Mouse (Mus musculus) heart, adult 9 months (tissue): ENCODE data around the gene Zscan20.

ENCODE experiments used
- DNase-seq, 2 experiments: peaks; one replicate each; pipeline ENCODE4 v3.0.0; 2022; ENCODE audit warnings: low spot score in 2 of 2

Zscan20 gene

DNA sequence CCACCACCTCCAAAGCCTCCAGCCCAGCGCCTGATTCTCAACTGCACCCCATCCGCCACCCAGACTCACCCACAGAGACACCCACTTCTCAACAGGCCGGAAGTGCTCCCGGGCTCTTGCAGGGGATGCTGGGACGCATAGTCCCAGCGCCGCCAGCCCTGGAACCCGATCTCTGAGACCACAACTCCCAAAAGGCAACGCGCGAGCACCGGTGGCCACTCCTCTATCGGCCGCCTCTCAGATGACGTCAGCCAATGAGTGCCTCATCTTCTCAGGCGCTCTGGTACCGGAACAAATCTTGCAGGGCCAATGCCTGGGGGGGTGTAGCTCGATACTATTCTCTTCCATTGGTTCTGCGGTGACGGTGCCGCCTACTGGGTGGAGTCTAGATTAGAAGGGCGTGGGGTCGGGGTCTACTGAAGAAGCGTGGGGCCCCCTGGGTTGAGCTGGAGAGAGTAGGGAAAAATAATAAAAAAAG, at the start of gene Zscan20:
Zscan20 (minus strand) TSS at position 174 of the 478 bp plus-strand sequence.
- peak; percentile 97 to 98 for DNase-seq

DNA sequence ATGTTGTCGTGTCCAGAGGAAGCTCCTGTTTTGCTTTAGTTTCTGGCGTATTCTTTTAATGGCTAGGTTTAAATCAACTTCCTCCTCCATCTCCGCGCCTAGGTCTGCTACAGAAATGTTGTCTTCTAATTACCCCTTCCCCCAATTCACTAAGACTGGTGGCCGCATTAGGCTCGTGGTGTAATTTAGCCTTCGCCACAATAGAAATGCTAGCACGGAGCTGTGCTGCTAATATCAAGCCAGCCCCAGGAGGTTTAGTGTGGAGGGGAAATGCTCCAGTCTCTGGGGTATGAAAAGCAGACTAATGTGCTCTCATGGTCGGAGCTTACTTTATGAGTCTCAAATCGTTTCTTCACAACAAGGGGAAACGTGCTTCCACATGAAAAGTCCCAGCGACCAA, 45.5 kb upstream of the Zscan20 start:
- DNase-seq, result no peak

GRCm38 (mm10) chr4:128654505-128655381, 44.8 kb upstream of the Zscan20 start, which contains the start of gene Phc2:
Gene Phc2 (plus strand): TSS chr4:128654702.
- peak; percentile 86 to 90 for DNase-seq

- no peak for DNase-seq
Observed at GRCm38 (mm10) chr4:128652584-128653298, 42.8 kb upstream of the Zscan20 start.

DNA sequence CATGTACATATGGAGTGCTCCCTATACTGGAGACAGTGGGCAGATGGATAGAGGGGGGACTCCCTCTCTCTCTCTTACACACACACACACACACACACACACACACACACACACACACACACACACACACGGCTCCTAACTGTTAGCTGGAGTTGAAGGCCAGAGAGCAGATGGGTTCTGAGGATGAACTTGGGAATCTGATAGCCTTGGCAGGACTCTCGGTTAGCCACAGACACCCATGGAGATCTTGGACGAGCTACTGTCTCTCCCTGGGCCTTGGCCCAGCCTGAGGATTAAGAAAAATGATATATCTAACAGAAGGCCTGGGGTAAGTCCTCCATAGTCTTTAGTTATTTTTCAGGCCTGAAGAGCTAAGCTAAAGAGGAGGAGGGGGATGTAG, 41.6 kb upstream of the Zscan20 start:
- no peak for DNase-seq

GRCm38 (mm10) chr4:128648567-128649255, 38.8 kb upstream of the Zscan20 start:
- no peak for DNase-seq

DNA sequence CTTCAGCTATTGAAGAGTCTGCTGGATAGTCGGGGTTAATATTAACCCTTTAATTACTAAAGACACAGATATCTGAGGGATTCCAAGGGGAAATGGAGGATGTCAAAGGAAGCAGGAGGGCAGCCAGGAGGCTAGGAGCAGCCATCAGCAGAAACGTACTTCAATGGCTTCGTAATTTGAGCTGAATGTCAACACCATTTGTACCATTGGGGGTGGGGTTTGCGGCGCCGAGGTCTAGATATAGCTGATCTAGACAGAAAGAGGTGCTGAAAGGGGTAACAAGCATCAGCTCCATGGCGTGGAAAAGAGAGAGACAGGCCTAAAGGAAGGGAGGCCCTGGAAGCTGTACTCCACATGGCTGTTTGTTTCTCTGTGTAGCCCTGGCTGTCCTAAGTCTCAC, 36.9 kb upstream of the Zscan20 start:
- DNase-seq, result no peak

DNA sequence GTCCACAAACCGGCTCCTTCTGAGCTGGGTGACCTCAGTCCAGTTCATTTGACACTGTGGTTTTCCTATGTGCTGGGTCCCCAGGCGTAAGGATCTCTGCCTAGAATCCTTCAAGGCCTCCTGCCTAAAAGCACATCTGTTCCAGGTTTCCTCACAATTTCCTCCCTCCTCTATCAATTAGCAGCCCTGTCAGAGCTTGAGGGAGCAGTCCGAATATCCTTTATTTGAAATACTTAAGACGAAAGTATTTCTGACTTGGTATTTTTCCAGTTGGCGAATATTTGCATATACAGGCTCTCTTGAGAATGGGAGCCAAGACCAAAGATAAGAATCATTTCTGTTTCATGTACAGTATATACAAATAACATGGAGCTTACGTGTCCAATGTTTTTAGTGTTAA, 36.0 kb upstream of the Zscan20 start:
- no peak for DNase-seq

- no peak for DNase-seq
Observed at GRCm38 (mm10) chr4:128641766-128642717, 32.1 kb upstream of the Zscan20 start.

DNA sequence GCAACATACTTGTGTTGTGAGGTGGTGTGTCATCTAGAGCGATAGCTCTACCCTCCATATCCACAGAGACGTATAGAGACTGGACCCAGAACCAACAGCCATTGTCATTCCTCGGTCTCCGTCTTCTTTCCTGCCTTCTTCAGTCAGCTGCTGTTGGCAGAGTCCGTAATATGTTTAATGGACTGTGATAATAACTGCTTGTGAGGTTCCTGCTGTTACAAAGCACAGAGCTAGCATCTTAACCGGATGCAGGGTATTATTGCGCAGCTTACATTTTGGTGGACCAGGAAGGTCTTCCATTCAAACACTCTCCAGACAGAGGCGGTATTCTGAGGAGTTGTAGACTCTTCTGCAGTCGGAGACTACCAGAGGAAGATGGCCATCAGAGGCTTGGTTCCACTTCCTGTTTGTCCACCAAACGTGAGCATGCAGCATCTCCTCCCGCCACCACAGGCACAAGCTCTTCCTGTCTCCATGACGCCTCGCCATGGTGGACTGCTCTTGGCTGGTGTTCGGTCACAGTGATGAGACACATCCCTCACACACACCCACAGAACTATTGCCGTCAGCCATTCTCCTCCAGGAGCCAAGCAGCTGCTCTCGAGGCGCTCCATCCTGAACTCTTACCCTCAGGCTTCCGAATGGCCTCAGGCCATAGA, 28.5 kb upstream of the Zscan20 start:
- no peak for DNase-seq

DNA sequence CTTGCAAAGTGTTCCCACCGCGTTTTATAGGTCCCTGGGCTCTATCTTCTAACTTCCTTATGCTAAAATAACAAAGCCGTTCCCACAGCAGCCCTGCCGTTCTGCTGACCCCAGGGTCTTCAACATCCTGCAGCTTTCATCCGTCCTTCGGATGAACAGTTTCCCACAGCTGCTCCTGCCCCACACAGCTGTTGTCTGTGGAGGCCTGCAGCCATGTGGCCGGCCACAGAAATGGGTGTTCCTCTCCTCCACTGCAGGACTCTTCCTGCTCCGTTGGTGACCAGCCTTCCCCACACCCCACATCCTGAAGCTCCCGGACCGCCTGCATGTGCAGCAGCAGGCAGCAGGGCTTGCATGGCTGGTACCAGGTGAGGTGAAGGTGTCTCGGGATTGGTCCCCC, 27.4 kb upstream of the Zscan20 start:
- DNase-seq, result no peak

- no peak for DNase-seq
Observed at GRCm38 (mm10) chr4:128635894-128636585, 26.1 kb upstream of the Zscan20 start.

GRCm38 (mm10) chr4:128635451-128635850, 25.6 kb upstream of the Zscan20 start:
- no peak for DNase-seq

- no peak for DNase-seq
Observed at GRCm38 (mm10) chr4:128621109-128621508, 11.2 kb upstream of the Zscan20 start.

DNA sequence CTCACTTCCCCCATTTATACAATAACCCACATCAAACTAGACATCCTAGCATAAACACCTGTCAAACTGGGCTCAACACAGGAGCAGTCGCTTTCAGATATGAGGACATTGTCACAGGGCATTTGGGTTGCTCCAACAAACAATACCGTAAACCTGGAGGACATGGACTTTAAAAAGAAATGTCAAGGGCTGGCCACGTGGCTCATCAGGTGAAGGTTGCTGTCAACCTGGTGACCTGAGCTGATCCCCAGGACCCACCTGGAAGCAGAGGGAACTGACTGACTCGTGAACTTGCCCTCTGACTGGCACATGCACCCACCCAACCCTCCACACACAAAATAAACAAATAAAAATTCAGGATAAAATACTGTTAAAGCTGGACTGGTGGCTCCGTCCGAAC, 10.7 kb upstream of the Zscan20 start:
- no peak for DNase-seq

GRCm38 (mm10) chr4:128618963-128619362, 9.1 kb upstream of the Zscan20 start:
- DNase-seq, result no peak

DNA sequence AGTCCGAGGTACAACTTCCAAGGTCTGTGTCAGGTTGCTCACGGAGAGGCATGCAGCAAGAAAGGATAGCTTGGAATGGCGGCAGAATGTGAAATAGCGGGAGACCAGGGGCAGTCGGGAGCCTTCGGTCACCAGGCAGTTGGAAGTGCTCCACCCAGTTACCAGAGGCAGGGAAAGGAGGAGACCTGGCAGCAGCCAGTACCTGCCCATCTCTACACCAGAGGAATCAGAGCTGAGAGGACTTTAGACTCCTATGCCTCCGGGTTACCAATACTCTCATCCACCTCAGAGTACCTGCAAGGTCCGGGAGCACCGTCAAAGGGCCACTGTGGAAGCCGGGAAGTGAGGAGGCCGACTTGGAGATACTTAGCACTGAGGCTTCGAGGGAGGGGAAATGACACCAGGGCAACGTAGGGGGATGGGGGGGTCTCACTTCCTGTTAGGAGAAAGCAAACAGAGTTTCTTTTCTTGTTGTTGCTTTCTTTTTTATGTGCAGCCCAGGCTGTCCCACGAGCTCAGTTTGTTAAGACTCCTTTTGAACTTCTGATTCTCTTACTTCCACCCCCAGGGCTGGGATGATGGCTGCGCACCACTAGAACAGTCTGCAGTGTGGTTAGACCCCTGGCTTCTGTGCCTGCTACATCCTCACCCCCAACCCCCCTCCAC, 8.5 kb upstream of the Zscan20 start, which contains the start of gene Tlr12:
Tlr12 (minus strand) TSS at position 374 of the 666 bp plus-strand sequence.
- no peak for DNase-seq

DNA sequence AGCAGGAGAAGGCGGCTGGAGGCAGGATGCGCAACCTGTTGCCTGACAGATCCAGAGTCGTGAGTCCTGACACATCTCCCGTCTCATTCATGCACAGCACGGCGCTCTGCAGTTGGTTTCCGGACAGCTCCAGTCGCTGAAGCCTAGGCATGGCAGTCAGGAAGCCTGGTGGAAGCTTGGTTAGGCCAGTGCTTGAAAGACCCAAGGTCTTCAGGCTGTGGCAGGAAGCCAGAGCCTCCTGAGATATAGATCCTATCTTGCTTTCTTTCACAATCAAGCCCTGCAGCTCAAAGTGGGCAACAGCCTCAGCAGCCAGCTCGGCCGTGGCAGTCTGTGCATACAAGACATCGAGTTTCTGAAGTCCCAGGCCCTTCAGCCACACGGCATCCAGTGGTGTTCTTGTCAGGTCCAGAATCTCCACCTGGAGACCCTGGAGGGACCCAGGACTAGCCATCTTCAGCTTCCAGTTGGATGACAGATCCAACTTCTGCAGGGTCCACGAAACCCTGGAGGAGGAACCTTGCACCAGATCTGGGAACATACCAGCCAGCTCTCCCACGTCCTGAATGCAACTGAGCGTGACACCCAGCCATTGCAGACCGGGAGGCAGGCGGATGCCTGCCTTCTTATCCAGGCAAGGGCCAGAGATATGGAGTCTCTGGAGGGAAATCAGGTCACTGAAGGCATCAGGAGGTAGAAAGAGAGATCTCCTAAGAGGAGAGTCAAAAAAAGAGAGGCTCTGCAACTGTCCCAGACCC, 7.6 kb upstream of the Zscan20 start:
- DNase-seq, result no peak
